Mouse (Mus musculus): ENCODE results near the gene Zfp804a. TPM values are rescaled to one million over a fixed set of nuclear protein-coding genes. Genes with fewer than 3 reads are reported as not detected.

The Zfp804a gene
- polyA plus RNA-seq, 2 experiments from 2014 or later, result not detected

GRCm38 (mm10) chr2:82282591-82283269, 229.7 kb downstream of the Zfp804a start:
- ATAC-seq, result no peak

- ATAC-seq, result no peak
These were observed 242.0 kb downstream of the Zfp804a start for GRCm38 (mm10) chr2:82294932-82295493.
